Mouse (Mus musculus) liver, embryonic 15.5 days (tissue): ENCODE measurements around the gene Sarm1. TPM values are rescaled to one million over a fixed set of nuclear protein-coding genes. Genes with fewer than 3 reads are reported as not detected.
A peak's percentile ranks its signal among the peaks of the same experiment; 100 is the strongest.

Experiments used
- ATAC-seq: fragments of 200-750 bp; cut with Nextera tagmentation; 2 replicates; pipeline ENCODE4 v1.8.0; 2017; ENCODE audit warnings: moderate number of reproducible peaks, mild to moderate bottlenecking, moderate library complexity; ENCODE audit not compliant: insufficient read depth
- H3K27ac ChIP-seq: fragments of 300-500 bp; sonication (generic); replicated peaks from 2 replicates; pipeline ENCODE4 v1.5.1; 2015; ENCODE audit warnings: mild to moderate bottlenecking, inconsistent platforms
- H3K27me3 ChIP-seq: fragments of 300-500 bp; sonication (generic); 2 replicates; pipeline ENCODE4 v1.6.1; 2015; ENCODE audit warnings: mild to moderate bottlenecking, inconsistent platforms
- H3K36me3 ChIP-seq: fragments of 300-500 bp; sonication (generic); replicated peaks from 2 replicates; pipeline ENCODE4 v1.6.1; 2015; ENCODE audit warnings: moderate library complexity, mild to moderate bottlenecking, inconsistent platforms
- H3K4me1 ChIP-seq: fragments of 300-500 bp; sonication (generic); replicated peaks from 2 replicates; pipeline ENCODE4 v1.6.1; 2015; ENCODE audit warnings: inconsistent platforms
- H3K4me2 ChIP-seq: fragments of 300-500 bp; sonication (generic); 2 replicates; pipeline ENCODE4 v1.6.1; 2015; ENCODE audit warnings: moderate library complexity, mild to moderate bottlenecking, inconsistent platforms
- H3K4me3 ChIP-seq: fragments of 300-500 bp; sonication (generic); replicated peaks from 2 replicates; pipeline ENCODE4 v1.5.1; 2015; ENCODE audit warnings: mild to moderate bottlenecking, inconsistent platforms
- H3K9ac ChIP-seq: fragments of 300-500 bp; sonication (generic); 2 replicates; pipeline ENCODE4 v1.6.1; 2015; ENCODE audit warnings: moderate library complexity, mild to moderate bottlenecking, inconsistent platforms
- H3K9me3 ChIP-seq: fragments of 300-500 bp; sonication (generic); replicated peaks from 2 replicates; pipeline ENCODE4 v1.6.1; 2016; ENCODE audit warnings: inconsistent platforms
- WGBS: fragments of 180-500 bp; shearing (Covaris S2); methylation state at CpG from one replicate; pipeline ENCODE4 v1.1.7; 2015; ENCODE audit warnings: mixed read lengths; ENCODE audit not compliant: insufficient replicate concordance; 5-methylcytosine and 5-hydroxymethylcytosine counted together
- polyA plus RNA-seq: library from polyadenylated mRNA; unstranded; fragments of >200 nt; fragmentation: Nextera tagmentation; extraction: Ambion mirVana; gene quantifications from 2 replicates; pipeline ENCODE4 v1.2.1, GENCODE M21; 2015

Sarm1 gene
- polyA plus RNA-seq, 1 experiment from 2014 or later = 0.17 TPM

- Histone ChIP-seq H3K27ac (no peak overlapping the region), H3K9me3 (no peaks in the 10 kb centered on the region), H3K36me3 (peaks cover 35% of the 10 kb centered on the region), H3K4me3 (no peak overlapping the region), H3K9ac (no peak overlapping the region), H3K4me2 (no peak overlapping the region), H3K27me3 (no peaks in the 10 kb centered on the region), H3K4me1 (peaks cover 9% of the 10 kb centered on the region)
- ATAC-seq = no peak
- whole genome bisulfite sequencing = 78% methylated on average over 12 of the region's 12 CpGs
Measured at GRCm38 (mm10) chr11:78530001-78530400, 32.4 kb upstream of the Sarm1 start.

DNA sequence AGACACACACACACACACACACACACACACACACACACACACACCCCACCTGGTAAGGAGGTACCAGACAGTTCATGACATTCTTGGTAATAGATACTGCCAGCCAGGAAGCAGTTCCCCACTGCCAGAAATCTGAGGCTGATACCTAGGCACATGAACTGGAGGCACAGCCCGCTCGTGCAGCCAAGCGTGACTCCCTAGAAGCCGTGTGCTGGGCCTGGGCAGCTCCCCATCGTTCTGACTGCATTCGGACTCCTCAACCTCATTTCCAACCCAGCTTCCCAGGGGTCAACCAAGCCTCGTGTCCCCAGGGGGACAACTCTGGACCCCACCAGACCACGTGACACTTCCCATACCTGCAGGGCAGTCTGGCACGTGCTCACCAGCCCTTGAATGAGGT lies 31.2 kb upstream of the Sarm1 start:
- WGBS = 78% methylated on average over 9 of the region's 9 CpGs
- no peak overlapping the region for H3K4me3 ChIP-seq
- peaks cover 48% of the 10 kb centered on the region for H3K36me3 ChIP-seq
- no peaks in the 10 kb centered on the region for H3K4me1 ChIP-seq
- H3K9ac ChIP-seq = no peak overlapping the region
- H3K4me2 ChIP-seq = no peak overlapping the region
- no peak for ATAC-seq
- H3K27ac ChIP-seq = no peak overlapping the region
- H3K9me3 ChIP-seq = no peaks in the 10 kb centered on the region
- no peaks in the 10 kb centered on the region for H3K27me3 ChIP-seq

DNA sequence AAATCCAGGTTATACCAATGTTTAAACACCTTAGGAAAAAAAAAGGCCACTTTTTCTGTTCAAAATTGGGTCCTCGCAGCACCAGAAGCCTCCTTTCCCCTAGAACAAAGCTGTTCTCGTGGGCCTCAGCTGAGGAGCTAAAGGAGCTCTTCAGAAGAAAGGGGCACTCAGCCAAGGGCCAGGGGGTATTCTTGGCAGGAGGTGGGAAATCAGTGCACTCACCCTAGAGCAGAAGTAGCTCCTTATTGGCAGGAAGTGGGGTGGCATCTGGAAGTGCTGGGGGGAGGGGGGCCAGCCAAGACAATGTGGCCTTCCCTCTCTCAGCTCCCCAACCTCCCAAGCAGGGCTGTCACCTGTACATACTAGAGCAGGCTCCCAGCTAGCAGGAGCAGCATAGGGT lies 27.3 kb upstream of the Sarm1 start:
- Histone ChIP-seq H3K27ac (no peak overlapping the region), H3K9me3 (no peaks in the 10 kb centered on the region), H3K36me3 (peaks cover 85% of the 10 kb centered on the region), H3K4me3 (no peak overlapping the region), H3K9ac (no peak overlapping the region), H3K27me3 (no peaks in the 10 kb centered on the region), H3K4me1 (no peaks in the 10 kb centered on the region), H3K4me2 (no peak overlapping the region)
- WGBS = 68% methylated on average over 2 of the region's 2 CpGs
- ATAC-seq = no peak

DNA sequence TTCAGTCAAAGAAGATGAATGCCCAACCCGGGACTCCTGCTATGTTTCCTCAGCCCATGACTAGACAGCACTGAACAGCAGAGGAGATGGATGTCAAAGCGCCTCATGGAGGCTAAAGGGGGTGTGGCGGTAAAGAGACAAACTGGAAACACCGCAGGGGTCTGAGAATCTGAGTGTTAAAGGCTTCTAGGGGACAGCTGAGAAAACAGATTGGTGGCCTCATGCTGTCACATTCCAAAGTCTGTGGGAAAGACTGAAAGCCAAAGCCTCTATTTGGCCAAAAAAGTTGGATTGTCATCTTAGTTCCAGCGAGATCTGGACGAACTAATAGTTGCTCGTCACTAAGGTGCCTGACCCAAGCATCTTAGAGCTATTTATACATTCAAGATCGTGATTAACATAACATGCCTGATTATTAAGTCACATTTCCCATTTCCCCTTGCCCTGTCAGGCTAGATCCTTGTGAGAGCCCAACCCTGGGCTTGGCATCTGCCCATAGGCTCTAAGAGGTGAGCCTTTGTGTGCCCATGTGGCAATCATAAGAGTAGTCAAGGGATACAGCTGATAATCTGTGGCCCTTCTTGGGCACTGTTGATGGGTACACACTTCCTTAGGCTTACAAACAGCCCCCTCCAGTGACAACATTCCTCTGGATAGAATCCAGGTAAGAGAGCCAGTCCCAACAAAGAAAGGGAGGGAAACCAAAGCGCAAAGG lies 25.8 kb upstream of the Sarm1 start:
- ATAC-seq = no peak
- Histone ChIP-seq H3K9ac (no peak overlapping the region), H3K27ac (no peak overlapping the region), H3K36me3 (peaks cover 89% of the 10 kb centered on the region), H3K4me3 (no peak overlapping the region), H3K27me3 (no peaks in the 10 kb centered on the region), H3K4me1 (no peaks in the 10 kb centered on the region), H3K4me2 (no peak overlapping the region), H3K9me3 (no peaks in the 10 kb centered on the region)
- WGBS = 76% methylated on average over 9 of the region's 9 CpGs

GRCm38 (mm10) chr11:78522481-78522997 lies 25.0 kb upstream of the Sarm1 start:
- no peaks in the 10 kb centered on the region for H3K9me3 ChIP-seq
- H3K4me1 ChIP-seq = no peaks in the 10 kb centered on the region
- WGBS = 94% methylated on average over 1 of the region's 1 CpGs
- ATAC-seq = no peak
- H3K36me3 ChIP-seq = peaks cover 94% of the 10 kb centered on the region
- H3K4me2 ChIP-seq = no peak overlapping the region
- H3K27ac ChIP-seq = no peak overlapping the region
- H3K4me3 ChIP-seq = no peak overlapping the region
- no peak overlapping the region for H3K9ac ChIP-seq
- H3K27me3 ChIP-seq = no peaks in the 10 kb centered on the region

- no peaks in the 10 kb centered on the region for H3K4me1 ChIP-seq
- H3K27ac ChIP-seq = no peak overlapping the region
- H3K9ac ChIP-seq = no peak overlapping the region
- no peak overlapping the region for H3K4me3 ChIP-seq
- no peaks in the 10 kb centered on the region for H3K9me3 ChIP-seq
- no peak overlapping the region for H3K4me2 ChIP-seq
- H3K36me3 ChIP-seq = peaks cover 89% of the 10 kb centered on the region
- H3K27me3 ChIP-seq = no peaks in the 10 kb centered on the region
- no peak for ATAC-seq
- WGBS = 67% methylated on average over 3 of the region's 3 CpGs
Measured at GRCm38 (mm10) chr11:78521880-78522279, 24.3 kb upstream of the Sarm1 start.

- Histone ChIP-seq H3K27ac (no peak overlapping the region), H3K4me3 (no peak overlapping the region), H3K9ac (no peak overlapping the region), H3K4me2 (no peak overlapping the region), H3K27me3 (no peaks in the 10 kb centered on the region), H3K9me3 (no peaks in the 10 kb centered on the region), H3K4me1 (no peaks in the 10 kb centered on the region), H3K36me3 (peaks cover 82% of the 10 kb centered on the region)
- WGBS = 79% methylated on average over 10 of the region's 10 CpGs
- ATAC-seq = no peak
Measured at GRCm38 (mm10) chr11:78518931-78519330, 21.4 kb upstream of the Sarm1 start.

GRCm38 (mm10) chr11:78515549-78516325 lies 18.2 kb upstream of the Sarm1 start:
- Histone ChIP-seq H3K9ac (no peak overlapping the region), H3K27me3 (no peaks in the 10 kb centered on the region), H3K9me3 (no peaks in the 10 kb centered on the region), H3K4me3 (no peak overlapping the region), H3K36me3 (peaks cover 51% of the 10 kb centered on the region), H3K4me2 (no peak overlapping the region), H3K27ac (no peak overlapping the region), H3K4me1 (peaks cover 25% of the 10 kb centered on the region)
- ATAC-seq = no peak
- 47% methylated on average over 2 of the region's 2 CpGs for WGBS

DNA sequence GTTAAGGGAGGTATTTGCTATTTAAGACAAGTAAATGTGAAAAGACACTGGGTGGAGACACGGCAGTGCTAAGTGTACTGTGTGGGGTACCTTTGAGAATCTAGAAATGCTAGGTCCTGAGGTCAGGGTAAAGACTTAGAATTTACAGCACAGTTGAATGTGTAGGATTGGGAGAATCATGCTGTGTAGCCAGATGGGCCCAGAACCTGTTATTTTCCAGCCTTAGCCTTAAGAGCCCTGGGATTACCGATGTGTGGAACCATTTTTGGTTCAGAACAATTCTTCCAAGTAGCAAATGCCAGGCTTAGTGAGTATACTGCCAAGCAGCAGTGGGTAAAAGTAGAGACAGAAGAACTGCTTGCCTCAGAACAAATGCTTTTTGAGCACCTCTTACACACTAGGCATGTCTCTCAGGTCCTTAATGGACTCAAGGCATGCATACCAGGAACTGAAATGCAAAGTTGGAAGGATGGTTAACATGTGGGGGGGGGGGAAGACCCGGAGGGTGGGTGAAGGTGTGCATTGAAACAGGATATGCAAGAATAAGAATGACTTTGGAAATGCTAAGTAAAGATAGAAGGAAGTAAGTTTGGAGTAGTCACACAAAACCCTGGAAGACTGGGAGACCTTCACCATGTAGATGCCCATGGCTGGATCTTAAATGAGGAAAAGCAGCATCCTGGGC lies 15.7 kb upstream of the Sarm1 start:
- Histone ChIP-seq H3K9me3 (no peaks in the 10 kb centered on the region), H3K36me3 (peaks cover 46% of the 10 kb centered on the region), H3K9ac (peak overlapping the region; percentile 86; the same call in 1 of the 2 replicates), H3K27me3 (no peaks in the 10 kb centered on the region), H3K27ac (no peak overlapping the region), H3K4me2 (peak overlapping the region; percentile 87), H3K4me1 (peaks cover 25% of the 10 kb centered on the region), H3K4me3 (peak overlapping the region; percentile 72)
- 56% methylated on average over 3 of the region's 3 CpGs for WGBS
- ATAC-seq = no peak

DNA sequence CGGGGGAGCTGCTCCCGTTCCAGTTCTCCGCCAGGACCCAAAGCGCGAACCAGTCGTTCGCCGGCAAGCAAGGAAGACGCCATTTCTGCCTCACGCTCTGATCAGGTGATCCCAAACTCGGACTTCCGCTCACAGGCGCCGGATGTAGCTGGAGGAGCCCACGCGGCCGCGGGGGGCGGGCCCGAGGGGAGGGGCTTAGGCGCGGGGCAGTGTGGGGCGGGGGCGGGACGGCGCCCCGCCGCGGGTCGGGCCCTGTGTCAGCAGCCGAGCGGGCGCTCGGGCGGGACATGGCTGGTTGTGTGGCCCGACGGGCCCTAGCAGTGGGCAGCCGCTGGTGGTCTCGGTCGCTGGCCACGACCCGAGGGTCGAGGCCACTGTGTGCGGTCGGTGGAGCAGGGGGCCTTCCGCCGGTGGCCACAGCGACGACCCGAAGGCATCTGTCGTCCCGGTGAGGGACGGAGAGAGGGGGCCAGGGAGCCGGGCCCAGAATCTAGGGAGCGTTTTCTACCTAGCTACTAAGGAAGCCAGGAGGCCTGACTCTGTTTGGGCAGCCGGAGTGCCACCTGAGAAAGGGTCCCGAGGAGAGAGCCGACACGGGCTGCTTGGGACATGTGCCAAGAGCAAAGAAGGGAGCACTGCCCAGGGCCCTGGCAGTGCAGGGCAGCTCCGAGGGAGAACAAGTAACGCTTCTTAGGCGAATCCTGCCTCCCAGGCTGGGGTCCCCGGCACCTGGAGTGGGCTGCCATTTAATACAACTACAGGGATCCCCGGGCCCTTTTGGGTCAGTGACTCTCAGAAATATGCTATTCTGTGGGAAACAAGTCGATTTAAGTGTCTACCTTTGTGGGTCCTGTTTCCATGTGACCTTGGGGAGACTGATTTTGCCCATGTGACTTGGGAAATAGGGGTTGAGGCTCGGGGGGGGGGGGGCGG lies 14.7 kb upstream of the Sarm1 start, which contains the start of the genes Tmem199 and Poldip2:
Tmem199 (minus strand) TSS at position 148 of the 933 bp plus-strand sequence.
Poldip2 (plus strand) TSS at position 169 of the 933 bp plus-strand sequence.
- peak; percentile 94 for ATAC-seq
- under 1% methylated on average over 67 of the region's 67 CpGs for WGBS
- Histone ChIP-seq H3K9ac (peak within 1 kb of the TSS; percentile 86), H3K4me1 (peaks cover 25% of the 10 kb centered on the region), H3K4me3 (peak within 1 kb of the TSS; percentile 72), H3K4me2 (peak within 1 kb of the TSS; percentile 87), H3K27ac (peak within 1 kb of the TSS; percentile 77), H3K36me3 (peaks cover 46% of the 10 kb centered on the region), H3K9me3 (no peaks in the 10 kb centered on the region), H3K27me3 (no peaks in the 10 kb centered on the region)
